Mouse (Mus musculus) E14TG2a.4 (cell line): Measurements from ENCODE around the gene Sdcbp2.

Source experiments
- CTCF ChIP-seq: conservative IDR thresholded peaks from 2 replicates; pipeline ENCODE4 v1.5.1; 2014; ENCODE audit warnings: low read length
- NANOG ChIP-seq: IDR thresholded peaks from 2 replicates; pipeline ENCODE4 v1.6.1; 2014; ENCODE audit warnings: borderline replicate concordance, low read length, mixed read lengths
- POU5F1 ChIP-seq: IDR thresholded peaks from 2 replicates; pipeline ENCODE4 v1.6.1; 2014; ENCODE audit warnings: low read length, borderline replicate concordance

DNA sequence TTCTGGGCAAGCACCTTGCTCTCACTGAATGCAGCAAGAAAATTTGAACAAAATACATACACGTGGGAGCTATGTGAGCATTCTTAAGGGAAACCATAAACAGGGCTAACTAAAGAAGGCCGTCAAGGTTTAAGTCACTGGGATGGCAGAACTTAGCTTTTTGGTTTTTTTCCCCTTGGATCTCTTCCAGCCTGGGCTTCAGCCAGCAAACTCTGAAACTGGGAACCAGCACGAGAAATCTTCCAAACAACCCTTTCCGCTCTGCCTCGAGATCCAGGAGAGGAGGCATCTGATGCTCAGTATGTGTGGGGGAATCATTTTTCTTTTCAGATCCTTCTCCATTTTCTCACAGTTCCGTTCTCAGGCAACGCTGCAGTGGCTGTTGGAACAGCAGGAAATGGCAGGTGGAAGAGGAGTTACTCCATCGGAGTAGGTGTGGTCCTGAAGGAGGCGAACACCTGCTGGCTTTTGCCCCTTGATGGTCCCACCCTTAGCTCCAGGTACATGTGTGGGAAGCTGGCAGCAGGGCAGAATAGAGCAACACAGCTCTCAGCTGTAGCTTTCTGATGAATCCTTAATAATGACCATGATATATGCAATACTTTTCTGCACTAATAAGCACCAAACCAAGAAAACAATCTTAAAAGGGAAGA, 63.1 kb downstream of the Sdcbp2 start:
- TF ChIP-seq CTCF: no peak
- TF ChIP-seq NANOG: no peak
- no peak for TF ChIP-seq POU5F1
